Mouse (Mus musculus): ENCODE results near the gene 1700080E11Rik.

- TF ChIP-seq CTCF (IDR thresholded peaks at IDR 0.05; ENCODE audit: extremely low read depth, insufficient read depth, insufficient read length, insufficient replicate concordance) (no peak), POLR2A (IDR thresholded peaks at IDR 0.05; ENCODE audit: low read depth, low read length) (no peak)
Measured at GRCm38 (mm10) chr9:105136404-105136803, 8.5 kb downstream of the 1700080E11Rik start.
